Mouse (Mus musculus): ENCODE results near the gene Gm28038.

DNA sequence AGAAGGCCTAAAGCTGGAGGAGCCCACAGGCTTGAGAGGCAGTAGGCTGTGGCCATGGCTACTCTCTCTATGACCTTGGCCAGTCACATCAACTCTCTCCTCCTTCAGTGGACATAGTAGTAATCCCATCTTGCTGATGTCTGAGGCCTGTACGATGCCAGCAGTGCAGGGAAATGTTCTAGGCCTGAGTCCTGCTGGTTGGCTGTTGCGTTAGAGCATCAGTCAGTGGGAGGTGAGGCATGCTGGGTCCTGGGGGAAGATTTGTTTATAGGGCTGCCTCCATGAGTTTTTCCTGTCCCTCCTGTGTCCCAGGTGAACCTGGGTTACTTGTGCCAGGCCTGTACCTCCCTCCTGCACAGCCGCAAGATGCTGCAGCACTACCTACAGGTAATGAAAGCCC lies 61.2 kb downstream of the Gm28038 start:
- TF ChIP-seq POLR2A (IDR thresholded peaks at IDR 0.05; ENCODE audit: insufficient read depth, low read depth, low read length) (no peak), CTCF (IDR thresholded peaks at IDR 0.05) (no peak), EP300 (IDR thresholded peaks at IDR 0.05; ENCODE audit: insufficient read depth, low read depth, low read length) (no peak)
